Mouse (Mus musculus) hindbrain, embryonic 15.5 days (tissue): ENCODE measurements around the gene Olfr1311. TPM values are rescaled to one million over a fixed set of nuclear protein-coding genes. Genes with fewer than 3 reads are reported as not detected.
"Not testable (repeated sequence)": the region's sequence is repeated elsewhere in the genome, so short reads cannot be mapped to it uniquely, and the experiment has no call there.

ENCODE experiments used
- ATAC-seq: fragments of 200-750 bp; cut with Nextera tagmentation; 2 replicates; pipeline ENCODE4 v1.8.0; 2017; ENCODE audit warnings: low read depth, moderate number of reproducible peaks, moderate TSS enrichment; ENCODE audit not compliant: low FRiP score
- H3K27ac ChIP-seq: fragments of 300-500 bp; sonication (generic); replicated peaks from 2 replicates; pipeline ENCODE4 v1.5.1; 2015; ENCODE audit warnings: mild to moderate bottlenecking, inconsistent platforms
- H3K27me3 ChIP-seq: fragments of 300-500 bp; sonication (generic); 2 replicates; pipeline ENCODE4 v1.6.1; 2015; ENCODE audit warnings: control low read depth, inconsistent platforms
- H3K36me3 ChIP-seq: fragments of 300-500 bp; sonication (generic); 2 replicates; pipeline ENCODE4 v1.6.1; 2015; ENCODE audit warnings: control low read depth, inconsistent platforms
- H3K4me1 ChIP-seq: fragments of 300-500 bp; sonication (generic); replicated peaks from 2 replicates; pipeline ENCODE4 v1.6.1; 2015; ENCODE audit warnings: control low read depth, inconsistent platforms
- H3K4me2 ChIP-seq: fragments of 300-500 bp; sonication (generic); 2 replicates; pipeline ENCODE4 v1.6.1; 2015; ENCODE audit warnings: moderate library complexity, mild to moderate bottlenecking, inconsistent platforms
- H3K4me3 ChIP-seq: fragments of 300-500 bp; sonication (generic); 2 replicates; pipeline ENCODE4 v1.5.1; 2015; ENCODE audit warnings: mild to moderate bottlenecking, inconsistent platforms
- H3K9ac ChIP-seq: fragments of 300-500 bp; sonication (generic); 2 replicates; pipeline ENCODE4 v1.6.1; 2015; ENCODE audit warnings: inconsistent platforms
- H3K9me3 ChIP-seq: fragments of 300-500 bp; sonication (generic); 2 replicates; pipeline ENCODE4 v1.6.1; 2016; ENCODE audit warnings: control low read depth, inconsistent platforms
- WGBS: fragments of 180-500 bp; shearing (Covaris S2); methylation state at CpG from one replicate; pipeline ENCODE4 v1.1.7; 2015; 5-methylcytosine and 5-hydroxymethylcytosine counted together
- polyA plus RNA-seq: library from polyadenylated mRNA; unstranded; fragments of >200 nt; fragmentation: Nextera tagmentation; extraction: Ambion mirVana; gene quantifications from 2 replicates; pipeline ENCODE4 v1.2.1, GENCODE M21; 2015

The Olfr1311 gene
- polyA plus RNA-seq, result not detected in 2 replicates

- WGBS, result 93% methylated on average over 2 of the region's 2 CpGs
- Histone ChIP-seq H3K9ac (no peak within 1 kb of the TSS), H3K27ac (no peak within 1 kb of the TSS), H3K4me2 (no peak within 1 kb of the TSS), H3K9me3 (no peaks in the 10 kb centered on the region), H3K27me3 (no peaks in the 10 kb centered on the region), H3K36me3 (no peaks in the 10 kb centered on the region), H3K4me1 (no peaks in the 10 kb centered on the region), H3K4me3 (no peak within 1 kb of the TSS)
- ATAC-seq, result no peak
Measured at GRCm38 (mm10) chr2:112024312-112024711, at the start of gene Olfr1311. Gene Olfr1311, minus strand, starts transcription at chr2:112024412.

- Histone ChIP-seq H3K36me3 (no peaks in the 10 kb centered on the region), H3K4me2 (no peak within 1 kb of the TSS), H3K27me3 (no peaks in the 10 kb centered on the region), H3K4me1 (no peaks in the 10 kb centered on the region), H3K27ac (no peak within 1 kb of the TSS), H3K4me3 (no peak within 1 kb of the TSS), H3K9me3 (no peaks in the 10 kb centered on the region), H3K9ac (no peak within 1 kb of the TSS)
- no peak for ATAC-seq
- 43% methylated on average over 1 of the region's 1 CpGs for WGBS
Measured at GRCm38 (mm10) chr2:112050138-112050537, 25.9 kb upstream of the Olfr1311 start, which contains the start of gene Olfr1312. Gene Olfr1312, minus strand, starts transcription at chr2:112050238.

GRCm38 (mm10) chr2:112026971-112027370, 2.8 kb upstream of the Olfr1311 start:
- not testable (repeated sequence) for H3K36me3 ChIP-seq, H3K4me2 ChIP-seq, H3K9ac ChIP-seq, H3K27ac ChIP-seq, H3K4me1 ChIP-seq, ATAC-seq, H3K4me3 ChIP-seq, H3K27me3 ChIP-seq, H3K9me3 ChIP-seq
- 50% methylated on average over 6 of the region's 6 CpGs for WGBS

DNA sequence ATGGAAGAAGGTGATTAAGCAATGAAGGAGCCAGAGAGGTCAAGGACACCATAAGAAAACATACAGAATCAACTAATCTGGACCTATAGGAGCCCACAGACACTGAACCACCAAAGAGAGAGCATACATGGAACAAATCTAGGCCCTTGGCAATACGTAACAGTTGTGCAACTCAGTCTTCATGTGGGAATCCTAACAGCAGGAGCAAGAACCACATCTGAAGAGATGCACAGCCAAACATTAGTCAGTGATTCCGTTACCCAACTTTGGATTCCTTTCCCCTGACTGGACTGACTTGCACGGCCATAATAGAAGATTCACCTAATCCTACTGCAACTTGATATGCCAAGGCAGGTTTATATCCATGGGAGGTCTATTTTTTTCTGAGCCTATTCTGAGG, 9.3 kb downstream of the Olfr1311 start:
- ATAC-seq, result no peak
- H3K27ac ChIP-seq, result no peak overlapping the region
- H3K4me2 ChIP-seq, result no peak overlapping the region
- H3K4me1 ChIP-seq, result no peaks in the 10 kb centered on the region
- H3K4me3 ChIP-seq, result no peak overlapping the region
- H3K36me3 ChIP-seq, result no peaks in the 10 kb centered on the region
- 89% methylated on average over 3 of the region's 3 CpGs for WGBS
- no peaks in the 10 kb centered on the region for H3K9me3 ChIP-seq
- H3K27me3 ChIP-seq, result no peaks in the 10 kb centered on the region
- H3K9ac ChIP-seq, result no peak overlapping the region

DNA sequence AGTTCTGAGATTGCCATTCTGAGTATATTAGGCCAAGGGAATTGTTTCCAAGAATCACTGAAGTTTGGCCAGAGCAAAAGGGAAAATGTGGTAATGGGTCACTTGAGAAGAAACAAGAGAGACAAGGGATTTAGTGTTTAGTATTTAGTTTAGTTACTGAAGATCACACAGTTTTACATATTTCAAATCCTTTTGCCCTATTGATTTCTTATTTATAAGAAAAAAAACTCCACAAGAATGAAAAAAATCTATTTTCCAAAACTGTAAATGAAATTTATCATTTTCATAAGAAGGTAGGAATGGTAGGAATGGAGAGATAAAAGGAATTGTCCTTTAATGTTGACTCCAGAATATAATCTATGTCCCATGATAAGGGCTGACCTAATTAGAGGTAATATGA, 11.6 kb downstream of the Olfr1311 start, which contains the start of gene Olfr1310:
Olfr1310 (minus strand) TSS at position 101 of the 400 bp plus-strand sequence.
- Histone ChIP-seq H3K36me3 (no peaks in the 10 kb centered on the region), H3K4me1 (no peaks in the 10 kb centered on the region), H3K27ac (no peak within 1 kb of the TSS), H3K4me2 (no peak within 1 kb of the TSS), H3K9ac (no peak within 1 kb of the TSS), H3K27me3 (no peaks in the 10 kb centered on the region), H3K9me3 (no peaks in the 10 kb centered on the region), H3K4me3 (no peak within 1 kb of the TSS)
- no peak for ATAC-seq

DNA sequence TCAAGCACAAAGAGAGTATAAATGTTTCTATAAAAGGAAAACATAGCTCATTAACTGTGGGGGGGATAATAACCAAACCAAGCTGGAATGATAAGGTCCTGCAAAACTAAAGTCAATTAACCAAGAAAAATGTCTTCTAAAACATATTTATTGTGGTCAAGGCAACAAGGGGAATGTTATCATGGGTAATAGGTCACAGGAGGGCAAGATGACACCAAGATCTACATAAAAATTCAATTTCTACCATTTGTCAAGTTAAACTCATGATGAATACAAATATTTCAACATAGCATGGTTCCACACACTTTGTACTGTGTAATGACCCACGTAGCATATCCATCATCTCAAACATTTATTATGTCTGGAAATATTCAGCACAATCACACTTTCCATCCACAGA, 34.0 kb downstream of the Olfr1311 start, which contains the start of gene Olfr1309:
Olfr1309 (minus strand) TSS at position 101 of the 400 bp plus-strand sequence.
- Histone ChIP-seq H3K9ac (no peak within 1 kb of the TSS), H3K27ac (no peak within 1 kb of the TSS), H3K4me1 (no peaks in the 10 kb centered on the region), H3K9me3 (no peaks in the 10 kb centered on the region), H3K36me3 (no peaks in the 10 kb centered on the region), H3K4me2 (no peak within 1 kb of the TSS), H3K27me3 (no peaks in the 10 kb centered on the region), H3K4me3 (no peak within 1 kb of the TSS)
- no peak for ATAC-seq
- WGBS, result 74% methylated on average over 1 of the region's 1 CpGs

Other genes with a start within 250 kb of the Olfr1311 start
- not detected in 2 replicates for gene Olfr1302, start 247.0 kb downstream of the Olfr1311 start, polyA plus RNA-seq
- not detected in 2 replicates for gene Olfr1303, start 204.1 kb downstream of the Olfr1311 start, polyA plus RNA-seq
- gene Olfr1305, start 147.3 kb downstream of the Olfr1311 start, polyA plus RNA-seq, result not detected in 2 replicates
- gene Olfr1306, start 108.1 kb downstream of the Olfr1311 start, polyA plus RNA-seq, result not detected in 2 replicates
- gene Olfr1307, start 75.0 kb downstream of the Olfr1311 start, polyA plus RNA-seq, result 0.01 TPM in 1 of 2 replicates, not detected in the other
- gene Olfr1308, start 59.5 kb downstream of the Olfr1311 start, polyA plus RNA-seq, result not detected in 2 replicates
- not detected in 2 replicates for gene Olfr1309, start 34.1 kb downstream of the Olfr1311 start, polyA plus RNA-seq
- not detected in 2 replicates for gene Olfr1310, start 11.7 kb downstream of the Olfr1311 start, polyA plus RNA-seq
- not detected in 2 replicates for gene Olfr1312, start 25.8 kb upstream of the Olfr1311 start, polyA plus RNA-seq
- not detected in 2 replicates for gene Olfr1313, start 53.4 kb upstream of the Olfr1311 start, polyA plus RNA-seq
- 0.05 TPM in 1 of 2 replicates, not detected in the other for gene Olfr1314, start 72.4 kb upstream of the Olfr1311 start, polyA plus RNA-seq
- gene Olfr1315-ps1, start 91.0 kb upstream of the Olfr1311 start, polyA plus RNA-seq, result not detected in 2 replicates
- not detected in 2 replicates for gene Olfr1316, start 110.6 kb upstream of the Olfr1311 start, polyA plus RNA-seq
- gene Olfr1317, start 115.9 kb upstream of the Olfr1311 start, polyA plus RNA-seq, result not detected in 2 replicates
- 0.07 and 0.16 TPM in 2 replicates for gene Olfr1318, start 129.8 kb upstream of the Olfr1311 start, polyA plus RNA-seq
- gene Lpcat4, start 215.1 kb upstream of the Olfr1311 start, polyA plus RNA-seq, result 24.4 and 27.4 TPM in 2 replicates
- 0.04 and 0.05 TPM in 2 replicates for gene Nutm1, start 234.9 kb upstream of the Olfr1311 start, polyA plus RNA-seq
- 180 and 199 TPM in 2 replicates for gene Nop10, start 237.5 kb upstream of the Olfr1311 start, polyA plus RNA-seq
- gene Slc12a6, start 241.4 kb upstream of the Olfr1311 start, polyA plus RNA-seq, result 16.4 and 16.9 TPM in 2 replicates
- not detected in 2 replicates for gene Gm21985, start 241.9 kb upstream of the Olfr1311 start, polyA plus RNA-seq